Mouse (Mus musculus): Measurements from ENCODE around the gene Gm3187.
"Not testable (repeated sequence)": the region's sequence is repeated elsewhere in the genome, so short reads cannot be mapped to it uniquely, and the experiment has no call there.

Gm3187 gene

GRCm38 (mm10) chr14:5483907-5484306 lies at the start of gene Gm3187:
Gene Gm3187 (plus strand): TSS chr14:5484207.
- not testable (repeated sequence) for DNase-seq (ENCODE audit: low spot score in 2 of 2)

- DNase-seq (ENCODE audit: low spot score in 2 of 2), result not testable (repeated sequence)
Measured at GRCm38 (mm10) chr14:5455367-5455766, 28.6 kb upstream of the Gm3187 start, which contains the start of gene Gm3194. Gene Gm3194 (minus strand): TSS chr14:5455467.

GRCm38 (mm10) chr14:5460469-5460868 lies 23.5 kb upstream of the Gm3187 start:
- DNase-seq (ENCODE audit: low spot score in 2 of 2), result not testable (repeated sequence)

GRCm38 (mm10) chr14:5477730-5478129 lies 6.3 kb upstream of the Gm3187 start, which contains the start of gene Gm8246:
Gene Gm8246 (minus strand): TSS chr14:5477830.
- not testable (repeated sequence) for DNase-seq (ENCODE audit: low spot score in 2 of 2)

GRCm38 (mm10) chr14:5501374-5501773 lies 17.4 kb downstream of the Gm3187 start, which contains the start of gene Gm3488:
Gene Gm3488 (plus strand): TSS chr14:5501674.
- DNase-seq (ENCODE audit: low spot score in 2 of 2), result not testable (repeated sequence)

- not testable (repeated sequence) for DNase-seq (ENCODE audit: low spot score in 2 of 2)
Measured at GRCm38 (mm10) chr14:5538196-5538595, 54.2 kb downstream of the Gm3187 start, which contains the start of gene Gm3532. Gene Gm3532 (plus strand): TSS chr14:5538496.
